Mouse (Mus musculus) forebrain, embryonic 12.5 days (tissue): ENCODE results near the gene Rab2b. TPM values are rescaled to one million over a fixed set of nuclear protein-coding genes. Genes with fewer than 3 reads are reported as not detected.
A peak's percentile ranks its signal among the peaks of the same experiment; 100 is the strongest.

Source experiments
- ATAC-seq: fragments of 200-750 bp; cut with Nextera tagmentation; 2 replicates; pipeline ENCODE4 v1.8.0; 2017; ENCODE audit warnings: moderate TSS enrichment; ENCODE audit not compliant: low FRiP score
- H3K27ac ChIP-seq: fragments of 300-500 bp; sonication (generic); 2 replicates; pipeline ENCODE4 v1.5.1; 2016; ENCODE audit warnings: mild to moderate bottlenecking
- H3K27me3 ChIP-seq: fragments of 300-500 bp; sonication (generic); 2 replicates; pipeline ENCODE4 v1.6.1; 2016; ENCODE audit warnings: mild to moderate bottlenecking
- H3K36me3 ChIP-seq: fragments of 300-500 bp; sonication (generic); replicated peaks from 2 replicates; pipeline ENCODE4 v1.6.1; 2016; ENCODE audit warnings: mild to moderate bottlenecking
- H3K4me1 ChIP-seq: fragments of 300-500 bp; sonication (generic); 2 replicates; pipeline ENCODE4 v1.6.1; 2016
- H3K4me2 ChIP-seq: fragments of 300-500 bp; sonication (generic); 2 replicates; pipeline ENCODE4 v1.6.1; 2016; ENCODE audit warnings: mild to moderate bottlenecking, moderate library complexity
- H3K4me3 ChIP-seq: fragments of 300-500 bp; sonication (generic); replicated peaks from 2 replicates; pipeline ENCODE4 v1.5.1; 2016; ENCODE audit warnings: mild to moderate bottlenecking
- H3K9ac ChIP-seq: fragments of 300-500 bp; sonication (generic); 2 replicates; pipeline ENCODE4 v1.6.1; 2016; ENCODE audit warnings: mild to moderate bottlenecking
- H3K9me3 ChIP-seq: fragments of 300-500 bp; sonication (generic); 2 replicates; pipeline ENCODE4 v1.6.1; 2016
- WGBS: fragments of 180-500 bp; shearing (Covaris S2); methylation state at CpG from one replicate; pipeline ENCODE4 v1.1.7; 2016; 5-methylcytosine and 5-hydroxymethylcytosine counted together
- polyA plus RNA-seq: library from polyadenylated mRNA; unstranded; fragments of >200 nt; fragmentation: Nextera tagmentation; extraction: Ambion mirVana; gene quantifications from 2 replicates; pipeline ENCODE4 v1.2.1, GENCODE M21; 2016

Gene Rab2b
- 30.6 and 35.2 TPM in 2 replicates for polyA plus RNA-seq

DNA sequence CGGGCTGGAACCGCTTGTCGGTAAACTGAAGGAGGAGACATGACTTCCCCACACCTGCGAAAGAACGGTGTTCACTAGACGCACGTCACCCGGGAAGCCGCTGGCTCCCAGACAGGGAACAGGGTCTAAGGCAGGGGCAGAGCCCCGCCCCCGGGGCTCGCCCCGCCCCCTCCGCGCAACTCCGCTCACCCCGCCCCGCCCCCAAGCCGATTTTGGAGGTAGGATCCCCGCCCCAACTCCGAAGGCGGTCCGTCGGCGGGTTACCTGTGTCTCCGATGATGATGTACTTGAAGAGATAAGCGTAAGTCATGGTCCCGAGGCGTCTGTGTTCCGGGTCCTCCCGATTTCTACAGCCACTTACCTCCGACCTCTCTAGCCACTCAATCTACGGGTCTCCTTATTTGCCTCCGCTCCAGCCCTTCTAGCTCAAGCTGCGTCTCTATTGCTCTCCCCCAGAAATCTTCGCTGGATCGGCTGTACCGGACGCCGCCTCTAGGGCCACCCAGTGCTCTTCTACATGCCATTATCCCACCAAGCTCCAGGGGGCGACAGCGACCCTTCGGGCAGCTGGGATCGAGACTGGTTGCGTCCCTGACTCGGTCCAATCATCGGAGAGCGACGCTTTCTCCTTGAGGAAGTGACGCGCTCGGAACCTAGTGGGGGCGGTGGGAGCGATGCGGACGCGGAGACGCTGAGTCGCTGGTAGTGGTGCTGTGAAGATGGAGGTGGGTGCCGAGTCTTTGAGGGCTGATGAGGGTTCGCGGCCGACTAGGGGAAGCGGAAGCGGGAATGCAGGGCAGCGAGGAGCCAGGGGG is at the start of gene Rab2b, which contains the start of gene Tox4:
Rab2b (minus strand) TSS at position 614 of the 815 bp plus-strand sequence.
Tox4 (plus strand) TSS at position 215 of the 815 bp plus-strand sequence.
- WGBS, result under 1% methylated on average over 61 of the region's 66 CpGs
- Histone ChIP-seq H3K4me2 (peak within 1 kb of the TSS; percentile 63), H3K9ac (peak within 1 kb of the TSS; percentile 90), H3K9me3 (no peaks in the 10 kb centered on the region), H3K4me3 (peak within 1 kb of the TSS; percentile 92), H3K4me1 (peaks cover 11% of the 10 kb centered on the region), H3K27me3 (no peaks in the 10 kb centered on the region), H3K36me3 (peaks cover 12% of the 10 kb centered on the region), H3K27ac (peak within 1 kb of the TSS; percentile 86)
- peak; percentile 97 for ATAC-seq

DNA sequence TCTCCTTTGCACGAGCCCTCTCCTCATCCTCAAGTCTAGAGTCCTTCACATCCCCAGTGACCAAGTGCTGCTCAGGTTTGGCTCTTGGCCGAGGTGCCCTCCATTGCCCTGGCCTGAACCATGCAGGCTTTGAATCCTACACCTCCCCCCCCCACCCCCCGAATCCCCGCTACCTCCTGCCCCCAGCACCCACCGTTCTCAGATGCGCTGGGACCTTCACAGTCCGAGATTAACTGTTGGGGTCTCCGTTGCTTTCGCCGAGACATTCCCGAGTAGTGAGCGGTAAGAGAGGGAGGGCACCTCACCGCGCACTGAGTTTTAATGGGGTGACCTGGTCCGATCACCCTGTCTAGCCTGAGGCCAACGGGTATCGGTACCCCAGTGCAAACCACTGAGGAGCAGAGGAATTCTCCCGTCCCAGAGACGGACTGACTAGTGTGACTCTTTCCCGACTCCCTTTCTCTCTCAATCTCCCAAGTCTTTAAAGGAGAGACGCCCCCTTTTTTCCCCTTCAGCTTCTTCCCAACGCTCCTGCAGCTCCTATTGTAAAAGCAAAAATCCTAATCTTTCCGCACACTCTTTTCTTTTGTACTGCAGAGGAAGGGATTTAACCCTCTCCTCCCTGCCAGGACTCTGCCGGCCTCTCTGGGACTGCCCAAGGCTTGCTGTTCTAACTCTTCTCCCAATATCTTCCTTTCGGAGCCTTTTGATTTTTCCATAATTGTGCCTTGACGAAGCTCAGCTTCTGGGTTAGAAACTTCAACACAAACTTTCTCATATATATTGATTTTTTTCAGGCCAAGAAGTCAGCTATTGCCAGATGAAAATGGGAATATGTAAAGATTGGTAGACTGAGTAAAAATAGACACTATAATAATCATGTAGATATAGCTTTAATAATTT is 48.8 kb upstream of the Rab2b start, which contains the start of gene Sall2:
Sall2 (minus strand) TSS at position 853 of the 903 bp plus-strand sequence.
- peak within 1 kb of the TSS; percentile 87 for H3K9ac ChIP-seq
- H3K36me3 ChIP-seq, result no peaks in the 10 kb centered on the region
- no peaks in the 10 kb centered on the region for H3K9me3 ChIP-seq
- peak within 1 kb of the TSS; percentile 75 for H3K4me2 ChIP-seq
- H3K27ac ChIP-seq, result peak within 1 kb of the TSS; percentile 95
- WGBS, result 0% methylated on average over 26 of the region's 26 CpGs
- peak within 1 kb of the TSS; percentile 64 for H3K4me3 ChIP-seq
- no peaks in the 10 kb centered on the region for H3K27me3 ChIP-seq
- peaks cover 55% of the 10 kb centered on the region for H3K4me1 ChIP-seq
- peak; percentile 64 for ATAC-seq

DNA sequence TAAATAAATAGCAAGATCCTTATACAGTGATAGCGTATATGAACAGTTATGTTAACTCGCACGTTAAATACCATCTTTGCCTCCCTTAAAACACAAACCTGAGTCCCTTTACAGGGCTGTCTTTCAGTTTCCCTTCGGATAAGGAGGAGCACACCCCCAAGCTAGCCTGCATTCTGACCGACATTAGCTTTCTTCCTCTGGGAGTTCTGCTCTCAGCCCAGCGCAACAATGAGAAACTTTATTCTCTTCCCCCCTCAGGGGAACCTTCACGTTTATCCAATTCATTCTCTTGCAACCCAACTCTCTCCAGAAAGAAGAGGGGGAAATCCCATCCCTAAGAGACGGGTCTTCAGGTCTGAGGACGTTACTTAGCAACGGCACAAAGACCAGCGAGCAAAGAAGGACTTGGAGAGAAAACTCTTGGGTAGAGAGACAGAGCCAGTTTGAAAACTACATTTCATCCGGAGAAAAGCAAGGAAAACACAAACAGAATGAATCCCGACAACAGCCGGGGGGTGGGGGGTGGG is 48.1 kb upstream of the Rab2b start:
- no peaks in the 10 kb centered on the region for H3K27me3 ChIP-seq
- ATAC-seq, result peak; percentile 68
- H3K4me1 ChIP-seq, result peaks cover 55% of the 10 kb centered on the region

GRCm38 (mm10) chr14:52325890-52326289 is 46.5 kb upstream of the Rab2b start:
- 0 out of 2 replicates have a peak overlapping the region, but pooled peaks have one; percentile 36 for H3K27ac ChIP-seq
- H3K4me3 ChIP-seq, result peak overlapping the region; percentile 64
- 2% methylated on average over 4 of the region's 4 CpGs for WGBS
- no peaks in the 10 kb centered on the region for H3K9me3 ChIP-seq
- ATAC-seq, result 0 out of 2 replicates have a peak, but pooled peaks have one; percentile 16
- H3K4me2 ChIP-seq, result peak overlapping the region; percentile 75
- peak overlapping the region; percentile 1; the same call in 1 of the 2 replicates for H3K9ac ChIP-seq
- H3K36me3 ChIP-seq, result 0 out of 2 replicates have a peak, but pooled peaks cover 4% of the 10 kb centered on the region
- peaks cover 41% of the 10 kb centered on the region for H3K4me1 ChIP-seq
- H3K27me3 ChIP-seq, result no peaks in the 10 kb centered on the region

More for the DNA sequence above, 48.1 kb upstream of the Rab2b start:
- Histone ChIP-seq H3K9ac (peak overlapping the region; percentile 87), H3K9me3 (no peaks in the 10 kb centered on the region), H3K4me3 (peak overlapping the region; percentile 64), H3K36me3 (0 out of 2 replicates have a peak, but pooled peaks cover 4% of the 10 kb centered on the region), H3K4me2 (peak overlapping the region; percentile 75), H3K27ac (peak overlapping the region; percentile 95)
- under 1% methylated on average over 14 of the region's 14 CpGs for WGBS

DNA sequence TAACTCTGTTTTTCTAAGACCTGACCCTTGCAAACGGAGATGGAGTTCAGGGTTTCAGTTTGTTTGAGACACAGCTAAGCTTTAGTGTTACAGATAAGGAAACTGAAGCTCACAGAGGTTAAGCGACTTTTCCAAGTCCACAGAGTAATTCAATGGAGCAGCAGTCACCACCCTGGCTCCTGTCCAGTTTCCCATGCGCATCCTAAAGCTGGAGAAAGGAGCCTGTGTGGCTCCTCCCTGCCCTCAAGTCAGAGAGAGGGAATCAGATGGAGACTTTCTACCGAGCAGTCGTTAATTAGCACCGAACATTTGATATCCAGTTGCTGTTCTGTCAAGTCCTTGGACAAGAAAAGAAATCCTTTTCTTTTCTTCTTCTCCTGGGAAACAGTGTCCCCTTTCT is 40.0 kb upstream of the Rab2b start:
- no peak for ATAC-seq
- H3K4me3 ChIP-seq, result no peak overlapping the region
- H3K9ac ChIP-seq, result no peak overlapping the region
- peaks cover 10% of the 10 kb centered on the region; the same call in 1 of the 2 replicates for H3K36me3 ChIP-seq
- H3K4me1 ChIP-seq, result peaks cover 22% of the 10 kb centered on the region
- peak overlapping the region; percentile 62 for H3K27ac ChIP-seq
- no peak overlapping the region for H3K4me2 ChIP-seq
- WGBS, result 65% methylated on average over 6 of the region's 6 CpGs
- no peaks in the 10 kb centered on the region for H3K27me3 ChIP-seq
- H3K9me3 ChIP-seq, result no peaks in the 10 kb centered on the region

DNA sequence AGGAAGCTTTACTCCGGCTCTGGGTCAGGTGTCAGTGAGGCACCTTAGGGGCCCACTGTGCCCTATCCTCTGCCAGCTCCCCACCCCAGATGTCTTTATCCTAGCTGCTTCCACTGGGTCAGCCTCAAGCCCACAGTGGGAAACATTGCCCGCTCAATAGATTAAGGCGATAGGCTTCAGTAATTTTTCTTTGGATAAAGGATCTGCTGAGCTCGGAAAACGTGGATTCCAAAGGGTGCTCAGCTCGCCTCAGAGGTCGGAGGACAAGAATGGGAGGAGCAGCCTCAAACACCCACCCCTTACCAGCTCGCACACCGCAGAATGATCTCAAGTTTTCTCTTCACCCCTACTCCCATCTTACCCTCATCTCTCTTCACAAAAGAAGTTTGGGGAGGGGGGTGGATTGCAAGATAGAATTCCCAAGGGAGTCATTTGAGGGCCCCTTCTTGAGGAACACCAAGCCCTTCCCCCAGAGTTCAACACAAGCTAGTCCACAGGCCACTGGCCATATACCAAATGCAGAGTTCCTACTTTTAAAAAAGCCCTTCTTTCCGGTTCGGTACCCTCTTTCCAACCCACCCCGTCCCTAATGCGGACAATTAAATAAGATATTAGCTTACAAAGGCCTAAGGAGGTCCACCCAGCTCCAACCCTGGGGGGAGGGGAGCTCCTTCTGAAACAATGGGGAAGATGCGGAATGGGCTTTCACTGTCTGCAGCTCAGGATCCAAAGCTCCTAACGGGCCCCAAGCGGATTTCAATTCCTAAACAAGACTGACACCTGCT is 37.3 kb upstream of the Rab2b start:
- H3K36me3 ChIP-seq, result peaks cover 34% of the 10 kb centered on the region
- ATAC-seq, result peak; percentile 81
- H3K27ac ChIP-seq, result peak overlapping the region; percentile 93
- peak overlapping the region; percentile 62 for H3K4me3 ChIP-seq
- peak overlapping the region; percentile 81 for H3K9ac ChIP-seq
- no peaks in the 10 kb centered on the region for H3K27me3 ChIP-seq
- no peaks in the 10 kb centered on the region for H3K9me3 ChIP-seq
- peaks cover 50% of the 10 kb centered on the region for H3K4me1 ChIP-seq
- H3K4me2 ChIP-seq, result peak overlapping the region; percentile 87
- WGBS, result 3% methylated on average over 16 of the region's 16 CpGs

- ATAC-seq, result peak; percentile 88
- Histone ChIP-seq H3K27ac (peak overlapping the region; percentile 93), H3K9me3 (no peaks in the 10 kb centered on the region), H3K4me1 (peaks cover 56% of the 10 kb centered on the region), H3K4me3 (peak overlapping the region; percentile 62), H3K27me3 (no peaks in the 10 kb centered on the region), H3K4me2 (peak overlapping the region; percentile 87), H3K9ac (peak overlapping the region; percentile 81), H3K36me3 (peaks cover 41% of the 10 kb centered on the region)
- 0% methylated on average over 38 of the region's 41 CpGs for WGBS
Measured at GRCm38 (mm10) chr14:52315792-52316440, 36.6 kb upstream of the Rab2b start.

GRCm38 (mm10) chr14:52315283-52315780 is 36.0 kb upstream of the Rab2b start:
- 12% methylated on average over 17 of the region's 17 CpGs for WGBS
- H3K36me3 ChIP-seq, result peaks cover 47% of the 10 kb centered on the region
- peaks cover 56% of the 10 kb centered on the region for H3K4me1 ChIP-seq
- H3K27ac ChIP-seq, result peak overlapping the region; percentile 93
- H3K9ac ChIP-seq, result peak overlapping the region; percentile 81
- no peaks in the 10 kb centered on the region for H3K9me3 ChIP-seq
- no peaks in the 10 kb centered on the region for H3K27me3 ChIP-seq
- peak overlapping the region; percentile 62 for H3K4me3 ChIP-seq
- peak; percentile 0; the same call in 1 of the 2 replicates for ATAC-seq
- peak overlapping the region; percentile 87 for H3K4me2 ChIP-seq

GRCm38 (mm10) chr14:52314808-52315150 is 35.4 kb upstream of the Rab2b start:
- peaks cover 56% of the 10 kb centered on the region for H3K4me1 ChIP-seq

GRCm38 (mm10) chr14:52313931-52314807 is 34.8 kb upstream of the Rab2b start:
- Histone ChIP-seq H3K27me3 (no peaks in the 10 kb centered on the region), H3K9ac (peak overlapping the region; percentile 81; the same call in 1 of the 2 replicates), H3K9me3 (no peaks in the 10 kb centered on the region), H3K27ac (peak overlapping the region; percentile 93), H3K4me3 (peak overlapping the region; percentile 62), H3K4me1 (peaks cover 56% of the 10 kb centered on the region), H3K36me3 (peaks cover 54% of the 10 kb centered on the region), H3K4me2 (peak overlapping the region; percentile 87)
- ATAC-seq, result no peak
- WGBS, result 87% methylated on average over 26 of the region's 26 CpGs

More at GRCm38 (mm10) chr14:52314808-52315150, 35.4 kb upstream of the Rab2b start:
- H3K9me3 ChIP-seq, result no peaks in the 10 kb centered on the region
- H3K27me3 ChIP-seq, result no peaks in the 10 kb centered on the region
- peak overlapping the region; percentile 81 for H3K9ac ChIP-seq
- peak overlapping the region; percentile 93 for H3K27ac ChIP-seq
- peak overlapping the region; percentile 87 for H3K4me2 ChIP-seq
- H3K36me3 ChIP-seq, result peaks cover 48% of the 10 kb centered on the region
- ATAC-seq, result no peak
- H3K4me3 ChIP-seq, result peak overlapping the region; percentile 62
- WGBS, result 55% methylated on average over 8 of the region's 8 CpGs
